Mouse (Mus musculus): ENCODE measurements around the gene Lrpprc.

GRCm38 (mm10) chr17:84657782-84658181 is 132.8 kb downstream of the Lrpprc start:
- TF ChIP-seq CTCF (IDR thresholded peaks at IDR 0.05; ENCODE audit: borderline replicate concordance, insufficient read depth, low read length) = no peak
- no peak for TF ChIP-seq POLR2A (IDR thresholded peaks at IDR 0.05; ENCODE audit: low read depth, low read length)
